Mouse (Mus musculus): ENCODE measurements around the gene Tspan31.
"Not testable (repeated sequence)": the region's sequence is repeated elsewhere in the genome, so short reads cannot be mapped to it uniquely, and the experiment has no call there.

Gene Tspan31

DNA sequence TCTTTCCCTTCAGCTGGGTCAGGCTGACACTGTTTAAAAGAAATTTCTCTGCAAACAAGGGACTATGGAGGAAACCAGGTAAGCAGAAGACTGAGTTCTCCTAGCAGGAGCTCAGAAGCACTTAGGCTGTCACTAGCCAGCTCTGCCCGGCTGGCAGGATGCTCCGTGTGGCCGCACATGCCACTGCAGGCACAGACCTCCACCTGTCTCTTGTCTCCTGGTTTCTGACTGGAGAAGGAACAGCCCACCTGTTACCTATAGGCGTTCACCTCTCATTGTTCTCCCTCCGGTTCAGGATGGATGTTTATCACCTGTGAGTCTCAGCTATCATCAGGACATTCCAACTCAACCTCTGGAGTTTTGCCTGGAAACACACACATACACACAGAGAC is 13.8 kb upstream of the Tspan31 start:
- no peak for DNase-seq (ENCODE audit: low read depth, low spot score)

GRCm38 (mm10) chr10:127083292-127083914 is 13.3 kb upstream of the Tspan31 start:
- no peak for DNase-seq (ENCODE audit: low read depth, low spot score)

- no peak for DNase-seq (ENCODE audit: low read depth, low spot score)
Measured at GRCm38 (mm10) chr10:127081996-127082620, 12.0 kb upstream of the Tspan31 start.

GRCm38 (mm10) chr10:127080901-127081780 is 11.1 kb upstream of the Tspan31 start:
- DNase-seq (ENCODE audit: low read depth, low spot score) = no peak

DNA sequence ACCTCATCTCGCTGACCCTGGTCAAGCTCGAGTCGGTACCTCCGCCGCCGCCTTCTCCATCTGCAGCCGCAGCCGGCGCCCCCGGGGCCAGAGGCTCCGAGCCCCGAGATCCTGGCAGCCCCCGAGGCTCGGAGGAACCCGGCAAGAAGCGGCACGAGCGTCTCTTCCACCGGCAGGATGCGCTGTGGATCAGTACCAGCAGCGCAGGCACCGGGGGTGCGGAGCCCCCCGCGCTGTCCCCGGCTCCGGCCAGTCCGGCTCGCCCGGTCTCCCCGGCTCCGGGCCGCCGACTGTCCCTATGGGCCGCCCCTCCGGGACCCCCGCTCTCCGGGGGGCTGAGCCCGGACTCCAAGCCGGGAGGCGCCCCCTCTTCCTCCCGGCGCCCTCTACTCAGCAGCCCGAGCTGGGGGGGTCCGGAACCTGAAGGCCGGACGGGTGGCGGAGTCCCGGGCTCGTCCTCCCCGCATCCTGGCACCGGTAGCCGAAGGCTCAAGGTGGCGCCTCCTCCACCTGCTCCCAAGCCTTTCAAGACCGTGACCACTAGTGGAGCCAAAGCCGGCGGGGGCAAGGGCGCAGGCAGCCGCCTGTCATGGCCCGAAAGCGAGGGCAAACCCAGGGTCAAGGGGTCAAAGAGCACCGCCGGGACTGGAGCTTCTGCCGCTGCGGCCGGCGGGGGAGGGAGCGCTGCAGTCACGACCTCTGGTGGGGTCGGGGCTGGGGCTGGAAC is 9.8 kb upstream of the Tspan31 start:
- no peak for DNase-seq (ENCODE audit: low read depth, low spot score)

DNA sequence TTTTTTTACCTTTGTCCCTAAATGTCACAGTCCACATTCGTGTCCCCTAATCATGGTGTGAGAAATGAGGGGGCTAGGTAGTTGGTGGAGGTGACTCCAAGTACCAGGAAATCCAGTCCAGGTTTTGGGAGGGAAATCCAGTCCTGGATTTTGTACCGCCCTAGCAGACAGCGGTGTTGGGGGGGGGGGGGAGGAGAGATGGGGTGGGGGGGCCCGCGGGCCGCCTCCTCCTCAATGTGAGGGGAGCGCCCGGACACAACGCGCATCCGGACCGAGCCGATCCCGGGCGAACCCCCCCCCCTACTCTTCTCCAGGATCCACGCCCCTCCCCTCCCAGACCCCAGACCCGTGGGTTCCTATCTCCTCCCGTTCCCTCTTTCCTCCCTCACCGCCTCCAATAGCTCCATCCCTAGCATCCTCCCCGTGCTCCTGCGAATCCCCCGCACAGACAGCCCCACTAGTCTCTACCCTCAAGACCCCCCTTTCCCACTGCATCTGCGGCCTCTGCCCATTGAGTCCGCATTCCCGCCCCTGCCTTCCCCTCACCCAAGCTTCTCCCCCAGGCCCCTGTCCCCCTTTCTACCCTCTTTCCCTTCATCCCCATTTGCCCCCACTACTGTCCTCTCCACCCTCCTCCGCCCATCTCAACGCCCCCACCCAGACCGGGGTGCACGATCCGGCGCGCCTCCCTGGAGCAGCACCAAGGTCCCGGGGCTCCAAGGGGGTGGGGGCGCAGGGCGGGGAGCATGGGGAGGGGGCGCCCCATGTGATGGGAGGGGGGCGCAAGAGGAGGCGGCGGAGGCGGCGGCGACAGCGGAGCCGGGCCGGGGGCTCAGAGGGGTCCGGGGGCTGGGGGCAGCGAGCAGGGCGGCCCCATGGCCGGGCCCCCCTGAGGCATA is 8.9 kb upstream of the Tspan31 start:
- no peak for DNase-seq (ENCODE audit: low read depth, low spot score)

DNA sequence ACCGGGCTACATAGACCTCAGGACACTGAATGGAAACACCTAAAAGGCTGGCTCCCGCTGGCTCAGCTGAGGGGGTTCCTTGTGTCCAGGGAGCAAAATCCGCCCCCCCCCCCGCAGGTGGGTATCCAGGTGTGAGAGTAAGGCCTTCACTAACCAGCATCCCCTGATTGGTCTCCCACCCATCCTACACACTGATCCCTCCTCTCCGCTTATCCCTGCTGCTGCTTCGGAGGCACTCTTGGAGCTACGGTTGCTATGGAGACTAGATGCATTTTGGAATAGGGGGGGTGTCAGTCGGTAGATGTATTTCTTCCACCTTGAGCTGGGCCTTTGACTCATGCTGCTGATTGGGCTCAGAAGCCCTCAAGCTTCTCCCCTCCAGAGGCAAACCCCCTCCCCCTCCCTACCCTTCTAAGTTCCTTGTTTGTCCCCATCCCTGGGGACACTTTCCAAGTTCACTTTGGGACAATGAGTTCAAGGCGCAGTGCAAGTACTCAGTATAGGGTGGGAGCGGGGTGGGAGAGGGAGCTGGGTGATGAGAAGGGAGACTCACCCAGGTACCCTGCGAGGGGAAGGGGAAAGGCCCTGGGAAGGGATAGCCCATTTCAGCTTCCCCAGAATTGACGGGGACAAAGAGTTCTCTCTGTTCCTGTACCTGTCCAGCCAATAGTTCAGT is 8.1 kb upstream of the Tspan31 start:
- no peak for DNase-seq (ENCODE audit: low read depth, low spot score)

DNA sequence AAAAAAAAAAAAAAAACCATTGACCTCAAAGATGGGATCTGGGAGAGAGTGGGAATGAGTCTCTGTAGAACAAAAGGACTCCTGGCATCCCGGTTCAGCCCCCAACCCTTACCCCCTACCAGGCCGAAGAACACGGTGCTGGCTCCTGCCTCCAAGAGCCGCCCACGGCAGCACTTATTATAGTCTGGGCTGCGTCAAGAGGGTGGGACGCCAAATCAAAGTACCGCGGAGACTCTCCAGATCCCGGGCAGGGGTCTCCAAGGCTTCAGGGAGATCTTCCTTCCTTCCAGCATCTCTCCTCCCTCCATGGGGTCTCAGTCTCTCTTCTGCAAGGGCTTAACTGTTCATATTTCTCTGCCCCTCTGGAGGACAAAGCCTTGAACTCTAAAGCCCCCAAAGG is 7.5 kb upstream of the Tspan31 start:
- no peak for DNase-seq (ENCODE audit: low read depth, low spot score)

GRCm38 (mm10) chr10:127076082-127076481 is 6.0 kb upstream of the Tspan31 start:
- DNase-seq (ENCODE audit: low read depth, low spot score) = peak; percentile 39

DNA sequence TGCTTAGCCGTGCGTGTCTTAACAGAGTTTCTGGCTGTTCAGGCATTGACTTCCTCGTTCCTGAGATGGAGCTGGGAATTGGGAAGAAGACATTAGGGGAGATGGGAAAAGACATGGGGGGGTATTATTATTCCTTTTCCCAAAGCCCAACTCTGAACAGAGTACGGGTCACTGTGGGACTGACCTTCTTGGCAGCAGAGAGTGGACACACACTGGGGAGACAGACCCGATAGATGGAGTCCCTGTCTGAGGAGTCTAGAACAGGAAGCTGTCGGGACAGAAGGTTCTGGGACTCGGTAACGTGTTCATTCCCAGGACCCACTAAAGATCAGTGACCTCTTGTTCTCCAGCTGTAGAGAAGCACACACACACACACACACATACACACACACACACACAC is 5.6 kb upstream of the Tspan31 start:
- DNase-seq (ENCODE audit: low read depth, low spot score) = peak; percentile 16

- peak; percentile 83 for DNase-seq (ENCODE audit: low read depth, low spot score)
Measured at GRCm38 (mm10) chr10:127075080-127075479, 5.0 kb upstream of the Tspan31 start, which contains the start of gene Agap2. Gene Agap2 (plus strand): TSS chr10:127075284.

DNA sequence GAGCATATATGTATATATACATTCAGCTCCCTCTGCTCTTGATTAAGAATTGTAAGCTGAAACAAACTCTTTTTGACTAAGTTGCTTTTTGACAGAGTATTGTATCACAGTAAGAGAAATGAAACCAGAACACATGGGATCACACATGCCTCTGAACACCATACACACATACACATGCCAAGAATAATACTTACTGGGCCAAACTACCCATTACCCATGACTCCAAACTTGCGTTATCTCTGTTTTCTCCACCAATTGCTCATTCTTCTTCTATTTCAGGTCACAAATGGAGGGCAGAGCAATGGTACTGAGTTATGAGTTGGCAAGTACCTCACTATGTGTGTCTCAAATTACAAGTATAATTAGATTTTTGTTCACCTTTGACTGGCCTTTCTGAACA is 3.9 kb upstream of the Tspan31 start:
- DNase-seq (ENCODE audit: low read depth, low spot score) = no peak

DNA sequence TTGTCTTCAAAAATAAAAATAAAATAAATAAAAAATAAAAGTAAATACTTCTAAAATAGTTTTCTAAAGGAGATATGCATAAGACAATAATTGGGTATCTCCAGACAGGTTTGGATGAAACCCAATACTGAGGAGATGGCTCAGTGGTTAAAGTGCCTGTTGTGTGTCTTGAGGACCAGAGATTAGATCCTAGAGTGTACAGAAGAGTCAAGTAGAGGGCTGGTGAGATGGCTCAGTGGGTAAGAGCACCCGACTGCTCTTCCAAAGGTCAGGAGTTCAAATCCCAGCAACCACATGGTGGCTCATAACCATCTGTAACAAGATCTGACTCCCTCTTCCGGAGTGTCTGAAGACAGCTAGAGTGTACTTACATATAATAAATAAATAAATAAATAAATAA is 2.9 kb upstream of the Tspan31 start:
- DNase-seq (ENCODE audit: low read depth, low spot score) = not testable (repeated sequence)

DNA sequence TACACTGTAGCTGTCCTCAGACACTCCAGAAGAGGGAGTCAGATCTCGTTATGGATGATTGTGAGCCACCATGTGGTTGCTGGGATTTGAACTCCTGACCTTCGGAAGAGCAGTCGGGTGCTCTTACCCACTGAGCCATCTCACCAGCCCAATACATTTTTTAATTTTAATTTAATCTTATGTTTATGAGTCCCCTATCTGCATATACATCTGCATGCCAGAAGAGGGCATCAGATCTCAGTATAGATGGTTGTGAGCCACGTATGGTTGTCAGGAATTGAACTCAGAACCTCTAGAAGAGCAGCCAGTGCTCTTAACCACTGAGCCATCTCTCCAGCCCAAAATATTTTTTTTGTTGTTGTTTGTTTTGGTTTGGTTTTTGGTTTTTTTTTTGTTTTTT is 2.2 kb upstream of the Tspan31 start:
- not testable (repeated sequence) for DNase-seq (ENCODE audit: low read depth, low spot score)

DNA sequence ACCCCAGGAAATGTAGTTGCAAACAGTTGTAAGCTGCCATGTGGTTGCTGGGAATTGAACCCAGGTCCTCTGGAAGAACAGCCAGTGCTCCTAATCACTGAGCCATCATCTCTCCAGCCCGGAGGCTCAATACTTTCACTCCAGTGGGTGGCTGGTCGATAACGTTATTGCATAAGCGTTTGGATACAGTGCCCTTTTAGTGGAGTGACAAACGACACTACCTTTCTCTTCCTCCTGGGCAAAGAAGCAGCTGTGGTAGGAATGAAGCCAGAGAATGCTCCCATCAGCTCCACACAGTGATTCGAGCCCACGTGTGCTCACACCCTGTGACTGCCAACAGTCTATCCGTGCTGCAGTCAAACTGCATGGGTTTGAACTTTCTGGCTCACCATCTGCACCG is 1.1 kb upstream of the Tspan31 start:
- no peak for DNase-seq (ENCODE audit: low read depth, low spot score)

- peak; percentile 65 for DNase-seq (ENCODE audit: low read depth, low spot score)
Measured at GRCm38 (mm10) chr10:127069281-127070189, 529 bp downstream of the Tspan31 start.

GRCm38 (mm10) chr10:127068360-127069038 is 1.6 kb downstream of the Tspan31 start:
- DNase-seq (ENCODE audit: low read depth, low spot score) = no peak

- no peak for DNase-seq (ENCODE audit: low read depth, low spot score)
Measured at GRCm38 (mm10) chr10:127066519-127067018, 3.5 kb downstream of the Tspan31 start.

Measured in A20 (cell line).